Mouse (Mus musculus): ENCODE data around the gene Foxred2.

Foxred2 gene

DNA sequence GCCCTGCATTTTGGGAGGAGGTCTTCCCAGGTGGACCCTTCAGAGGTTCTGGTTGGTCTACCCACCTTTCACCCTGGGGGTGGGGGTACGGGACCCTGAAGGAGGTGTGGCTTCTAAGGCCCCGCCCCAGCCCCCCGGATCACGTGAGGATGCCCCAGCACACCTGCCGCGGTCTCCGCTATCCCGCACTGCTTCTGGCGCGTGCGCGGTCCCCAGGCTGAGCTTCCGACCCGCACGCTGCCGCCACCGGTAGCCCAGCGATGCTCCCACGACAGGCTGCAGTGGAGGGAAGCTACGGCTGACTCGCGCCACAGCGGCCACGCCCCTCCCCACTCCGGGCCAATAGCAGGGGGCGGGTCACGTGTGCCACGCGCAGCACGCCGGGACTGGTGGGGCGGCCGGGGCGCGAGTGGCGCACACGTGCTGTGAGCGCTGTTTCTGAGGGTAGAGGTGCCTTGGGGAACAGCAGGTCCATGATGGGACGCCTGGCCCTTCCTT, at the start of gene Foxred2:
TSS of gene Foxred2 (minus strand) at position 319 of the 498 bp plus-strand sequence.
- DNase-seq (ENCODE audit: low read depth, low spot score): peak; percentile 89

DNA sequence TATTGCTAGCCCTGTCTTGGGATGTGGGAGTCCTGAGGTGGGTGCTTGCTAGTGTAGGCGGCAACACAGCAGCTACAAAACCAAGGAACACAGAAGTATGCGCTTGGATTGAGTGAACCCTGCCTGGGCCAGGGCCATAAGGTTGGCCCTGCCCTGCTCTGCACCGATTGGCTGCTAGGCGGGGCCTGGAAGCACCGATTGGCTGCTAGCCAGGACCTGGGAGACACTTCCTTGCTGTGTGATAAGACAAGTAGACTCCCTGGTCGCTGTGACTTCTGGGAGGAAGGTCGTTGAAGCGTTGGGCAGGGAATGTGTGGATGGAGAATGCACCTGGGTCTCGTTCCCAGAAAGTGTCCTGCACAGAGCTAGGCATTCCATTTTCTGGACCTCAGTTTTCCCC, 47.4 kb upstream of the Foxred2 start:
- DNase-seq (ENCODE audit: low read depth, low spot score): peak; percentile 20

DNA sequence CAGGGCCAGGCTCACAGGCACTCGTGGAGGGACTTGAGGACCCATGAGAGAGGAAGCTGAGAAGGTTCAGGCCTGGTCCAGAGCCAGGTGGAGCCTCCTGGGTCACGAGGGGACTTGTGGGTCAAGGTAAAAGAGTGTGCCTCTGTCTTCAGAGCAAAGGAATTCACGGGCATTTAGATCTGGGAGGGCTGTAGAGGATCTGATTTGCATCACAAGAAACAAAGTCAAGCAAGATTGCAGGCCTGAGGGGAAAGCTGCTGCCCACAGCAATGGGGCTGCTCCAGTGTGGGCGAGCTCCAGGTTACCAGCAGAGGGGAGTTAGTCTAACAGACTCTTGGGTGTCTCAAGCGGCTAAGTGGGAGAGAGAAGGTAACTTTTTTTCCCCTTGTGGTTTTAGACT, 44.9 kb upstream of the Foxred2 start:
- no peak for DNase-seq (ENCODE audit: low read depth, low spot score)

DNA sequence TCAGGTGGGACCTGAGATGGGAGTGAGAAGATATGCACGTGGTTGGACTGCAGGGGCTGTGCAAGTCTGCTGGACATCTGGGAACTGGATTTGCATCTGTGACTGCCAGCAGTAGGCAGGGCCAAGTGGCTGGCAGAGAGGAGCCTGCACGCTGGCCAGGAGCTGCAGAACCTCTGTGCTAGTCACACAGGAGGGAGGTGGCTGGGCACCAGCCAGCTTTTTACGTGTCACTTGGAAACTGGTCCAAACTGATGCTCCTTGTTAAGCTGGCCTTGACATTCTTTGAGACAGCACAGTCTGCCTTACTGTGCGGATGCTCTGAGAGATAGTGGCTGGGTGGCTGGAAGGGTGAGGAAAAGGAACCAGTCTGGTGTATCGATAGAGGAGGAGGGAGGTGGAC, 32.0 kb upstream of the Foxred2 start:
- DNase-seq (ENCODE audit: low read depth, low spot score): no peak

DNA sequence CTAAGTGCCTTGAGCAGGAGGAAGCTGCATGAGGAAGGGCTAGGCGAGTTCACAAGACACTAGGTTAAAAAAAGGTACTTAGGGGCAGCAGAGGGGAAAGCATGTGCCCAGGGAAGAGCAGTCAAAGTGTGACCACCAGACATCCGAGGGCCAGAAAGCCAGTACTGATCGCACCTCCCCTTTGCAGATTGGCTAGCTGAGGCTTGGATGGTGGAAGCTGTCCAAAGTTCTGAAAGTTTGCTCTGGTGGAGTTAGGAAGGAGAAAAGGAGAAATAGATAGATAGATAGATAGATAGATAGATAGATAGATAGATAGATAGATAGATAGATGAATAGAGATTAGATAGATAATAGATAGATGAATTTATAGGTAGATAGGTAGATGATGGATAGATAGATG, 26.9 kb upstream of the Foxred2 start:
- DNase-seq (ENCODE audit: low read depth, low spot score): no peak

DNA sequence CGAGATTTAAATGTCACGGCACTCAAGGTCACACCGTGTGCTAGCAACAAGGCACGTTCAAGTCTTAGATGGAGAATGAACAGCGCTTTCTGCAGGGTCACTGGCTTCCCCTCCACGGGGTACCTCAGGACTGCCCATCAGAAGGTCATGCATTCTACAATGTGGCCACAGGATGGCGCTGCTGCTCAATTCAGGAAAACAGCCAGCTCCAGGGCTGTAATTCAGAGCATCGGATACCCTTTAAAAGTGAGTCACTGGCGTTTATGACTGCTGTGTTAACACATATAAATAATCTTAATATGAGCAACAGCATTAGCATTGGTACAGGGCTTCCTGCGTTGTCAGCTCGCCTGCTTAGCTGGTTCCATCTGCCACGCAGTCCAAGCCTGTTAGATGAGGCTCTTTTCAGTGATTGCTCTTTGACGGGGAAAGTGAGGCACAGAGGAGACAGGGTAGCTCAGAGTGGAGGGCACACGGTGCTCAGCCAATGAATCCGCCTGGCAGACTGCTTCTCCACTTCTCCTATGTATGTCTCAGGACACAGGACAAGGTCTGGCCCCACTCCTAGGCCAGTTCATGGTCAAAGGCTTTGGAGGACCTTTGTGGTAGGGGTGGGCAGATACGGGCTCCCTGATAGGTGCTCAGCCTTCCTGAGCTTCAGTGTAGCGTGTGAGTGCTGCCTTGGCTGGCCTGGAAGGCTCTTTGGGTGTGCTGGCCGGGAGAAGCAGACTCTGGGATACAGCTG, 25.8 kb upstream of the Foxred2 start:
- DNase-seq (ENCODE audit: low read depth, low spot score): peak; percentile 76

DNA sequence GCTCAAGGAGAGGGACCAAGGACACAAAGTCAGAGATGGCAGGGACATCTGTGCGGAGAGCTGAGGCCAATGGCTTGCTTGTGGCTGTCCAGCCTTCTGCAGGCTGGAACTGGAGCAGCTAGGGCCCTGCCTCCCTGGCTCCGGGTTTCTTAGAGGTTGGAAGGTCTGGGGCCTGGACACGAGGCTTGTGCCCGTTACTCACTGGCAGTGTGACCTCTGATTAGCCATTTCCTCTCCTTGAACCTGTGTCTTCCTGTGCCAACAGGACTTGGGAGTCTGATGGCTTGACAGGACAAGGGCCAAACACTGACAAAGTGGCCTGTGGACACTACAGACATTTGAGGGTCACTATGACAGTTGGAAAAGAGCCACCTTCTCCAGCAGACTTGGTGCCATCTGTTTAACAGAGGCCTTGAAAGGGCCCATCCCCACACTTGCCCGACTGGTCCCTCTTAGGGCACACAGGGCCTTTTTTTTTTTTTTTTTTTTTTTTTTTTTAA, 24.7 kb upstream of the Foxred2 start:
- no peak for DNase-seq (ENCODE audit: low read depth, low spot score)

DNA sequence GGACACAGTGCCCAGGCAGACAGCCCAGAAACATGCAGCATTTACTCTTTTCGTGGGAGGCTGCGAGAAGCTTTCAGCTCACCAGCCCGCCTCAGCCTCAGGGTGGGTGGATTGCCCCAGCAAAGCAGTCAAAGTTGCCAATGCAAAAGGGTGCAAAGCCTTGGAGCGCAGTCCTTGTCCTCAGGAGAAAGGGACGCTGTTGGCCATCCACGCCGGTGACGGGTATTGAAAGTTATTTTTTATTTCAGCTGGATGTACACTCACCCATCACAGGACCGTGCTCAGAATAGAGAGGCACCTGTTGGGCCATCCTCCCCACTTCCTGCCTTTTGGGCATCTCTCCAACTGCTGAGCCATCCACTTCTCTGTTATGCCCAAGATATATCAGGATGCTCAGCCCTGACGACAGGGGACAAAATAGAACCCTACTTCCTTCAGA, 22.9 kb upstream of the Foxred2 start:
- no peak for DNase-seq (ENCODE audit: low read depth, low spot score)

DNA sequence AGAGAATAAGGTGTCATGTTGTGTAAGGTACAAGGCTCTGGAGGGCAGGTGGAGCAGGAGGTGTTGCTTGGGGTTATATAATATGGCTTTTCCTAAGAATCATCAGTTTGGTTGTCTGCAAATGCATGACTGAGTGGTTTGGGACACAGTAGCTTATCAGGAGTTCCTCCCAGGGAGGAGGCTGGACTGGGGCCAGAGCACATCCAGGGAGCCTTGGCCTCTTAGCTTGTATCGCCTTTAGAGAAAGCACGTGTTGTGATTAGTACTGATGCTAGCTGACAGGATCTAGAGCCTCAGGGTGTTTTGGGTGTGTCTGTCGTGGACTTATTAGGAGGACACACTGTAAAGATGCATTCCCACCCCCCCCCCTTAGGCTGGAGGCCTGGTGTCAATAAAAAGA, 21.1 kb upstream of the Foxred2 start:
- no peak for DNase-seq (ENCODE audit: low read depth, low spot score)

DNA sequence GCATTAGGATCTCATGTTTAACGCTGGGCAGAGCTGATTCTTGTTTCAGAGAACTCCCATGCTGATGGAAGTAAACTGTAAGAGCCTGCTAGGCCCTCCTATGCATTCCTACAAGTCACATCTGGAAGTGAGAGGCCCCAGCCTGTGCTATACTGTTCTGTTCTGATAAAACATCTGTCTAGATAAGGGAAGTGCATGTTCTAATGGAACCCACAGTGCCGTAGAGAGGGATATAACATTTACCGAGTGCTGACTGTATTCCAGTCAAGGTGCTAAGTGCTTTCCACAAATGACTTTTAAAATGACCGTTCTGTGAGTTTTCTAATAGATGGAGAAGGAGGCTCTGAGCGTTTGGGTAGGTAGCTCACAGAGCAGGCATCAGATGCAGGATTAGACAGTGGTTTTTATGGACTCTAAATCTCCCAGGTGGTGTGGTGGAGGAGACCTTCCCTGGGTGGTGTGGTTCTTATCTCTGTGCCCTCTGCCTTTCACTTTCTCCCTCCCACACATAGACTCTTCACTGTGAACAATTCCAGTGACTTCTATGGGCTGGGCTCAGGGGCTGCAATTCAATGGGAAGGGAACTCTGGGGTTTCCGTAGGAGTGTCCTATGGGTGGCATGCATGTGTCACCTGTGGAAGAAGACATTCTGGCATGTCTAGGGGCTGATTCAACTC, 17.8 kb upstream of the Foxred2 start:
- no peak for DNase-seq (ENCODE audit: low read depth, low spot score)

DNA sequence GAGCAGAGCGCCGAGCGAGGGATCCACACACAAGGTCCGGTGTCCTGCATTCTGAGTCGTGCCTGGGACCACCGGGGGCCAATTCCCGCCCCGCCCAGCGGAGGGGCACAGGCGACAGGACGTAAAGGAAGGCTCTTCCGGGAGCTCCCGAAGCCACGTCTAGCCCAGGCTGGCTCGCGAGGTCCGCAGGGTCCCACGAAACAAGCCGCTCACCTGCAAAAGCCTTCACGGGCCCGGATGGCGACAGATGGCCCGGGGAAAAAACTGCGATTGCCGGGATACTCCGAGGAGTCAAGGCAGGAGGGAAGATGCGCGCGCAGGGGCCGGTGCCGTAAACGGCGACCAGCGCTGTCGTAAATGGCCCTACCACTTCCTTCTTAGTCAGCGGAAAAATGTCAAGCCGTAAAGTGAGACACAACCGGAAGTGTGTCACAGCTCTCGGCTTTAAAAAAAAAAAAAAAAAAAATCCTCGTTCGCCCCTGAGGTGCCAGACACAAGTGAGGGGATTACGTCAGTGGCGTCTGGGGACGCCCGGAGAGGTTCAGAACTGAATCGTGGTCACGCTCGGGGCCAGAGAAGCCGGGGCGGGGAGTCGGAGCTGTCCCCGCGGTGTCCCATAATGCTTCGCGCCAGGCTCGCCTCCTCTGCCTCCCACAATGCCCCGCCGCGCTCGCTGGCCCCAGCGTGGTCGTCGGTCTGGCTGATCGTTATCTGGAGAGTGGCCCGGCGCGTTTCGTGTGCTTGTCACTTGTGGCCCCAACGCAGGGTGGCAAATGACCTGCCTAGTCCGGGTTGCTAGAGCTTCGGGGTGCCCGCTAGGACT, 14.2 kb upstream of the Foxred2 start, which contains the start of gene Eif3d:
TSS of gene Eif3d (minus strand) at position 344 of the 823 bp plus-strand sequence.
- peak; percentile 95 for DNase-seq (ENCODE audit: low read depth, low spot score)

DNA sequence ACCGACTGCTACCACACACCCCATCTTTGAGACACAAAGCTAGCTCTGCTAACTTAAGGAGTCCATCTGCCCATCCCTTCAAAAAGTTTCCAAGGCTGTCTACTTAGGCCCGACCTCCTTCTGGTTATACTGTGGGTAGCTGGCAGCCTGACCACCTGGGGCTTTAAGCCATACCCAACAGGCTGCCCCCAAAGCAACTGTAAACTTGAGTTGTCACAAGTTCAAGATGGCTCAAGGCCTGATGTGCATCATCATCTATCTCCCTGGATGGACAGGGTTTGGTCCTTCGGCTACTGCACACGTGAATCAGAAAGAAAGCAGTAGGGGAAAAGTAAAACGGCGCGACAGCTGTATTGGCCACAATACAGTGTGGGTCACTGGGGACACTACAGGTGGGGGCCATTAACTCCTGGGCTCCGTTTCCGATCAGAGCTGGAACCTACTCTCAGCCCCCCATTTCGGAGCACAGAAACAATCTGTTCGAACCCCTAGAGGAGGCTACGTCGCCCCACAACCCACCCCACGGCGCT, 13.5 kb upstream of the Foxred2 start:
- no peak for DNase-seq (ENCODE audit: low read depth, low spot score)

DNA sequence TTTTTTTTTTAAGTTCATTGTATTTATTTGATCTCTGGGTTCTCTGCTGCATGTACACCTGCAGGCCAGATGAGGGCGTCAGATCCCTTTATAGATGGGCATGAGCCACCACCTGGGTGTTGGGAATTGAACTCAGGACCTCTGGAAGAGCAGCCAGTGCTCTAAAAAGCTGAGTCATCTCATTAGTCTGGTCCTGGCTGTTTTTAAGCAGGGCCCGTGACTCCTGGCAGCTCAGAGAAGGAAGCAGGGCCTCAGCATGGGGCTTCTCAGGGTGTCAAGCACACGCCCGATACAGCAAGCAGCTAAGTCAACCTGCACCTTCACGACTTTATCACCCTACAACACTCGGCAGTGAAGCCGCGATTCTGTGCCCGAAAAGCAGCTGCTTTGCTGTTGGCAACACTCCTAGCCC, 8.6 kb upstream of the Foxred2 start:
- DNase-seq (ENCODE audit: low read depth, low spot score): no peak

DNA sequence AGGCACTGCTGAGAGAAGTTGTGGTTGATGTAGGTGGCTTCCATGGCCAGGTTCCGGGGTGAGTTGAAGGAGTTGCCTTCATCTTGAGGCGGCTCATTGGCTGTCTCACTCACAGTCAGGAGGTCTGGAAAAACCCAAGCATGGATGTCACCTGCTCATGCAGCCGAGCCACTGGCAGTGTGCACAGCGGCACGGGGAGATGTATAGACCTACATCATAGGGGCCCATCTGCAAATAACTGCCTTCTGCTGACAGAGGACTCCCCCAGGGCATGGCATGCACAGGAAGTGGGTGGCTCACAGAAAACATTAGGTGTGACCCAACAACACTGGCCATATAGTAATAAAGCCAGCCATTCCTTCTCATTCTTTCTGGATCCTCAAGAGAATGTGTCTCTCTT, 5.9 kb upstream of the Foxred2 start:
- no peak for DNase-seq (ENCODE audit: low read depth, low spot score)

DNA sequence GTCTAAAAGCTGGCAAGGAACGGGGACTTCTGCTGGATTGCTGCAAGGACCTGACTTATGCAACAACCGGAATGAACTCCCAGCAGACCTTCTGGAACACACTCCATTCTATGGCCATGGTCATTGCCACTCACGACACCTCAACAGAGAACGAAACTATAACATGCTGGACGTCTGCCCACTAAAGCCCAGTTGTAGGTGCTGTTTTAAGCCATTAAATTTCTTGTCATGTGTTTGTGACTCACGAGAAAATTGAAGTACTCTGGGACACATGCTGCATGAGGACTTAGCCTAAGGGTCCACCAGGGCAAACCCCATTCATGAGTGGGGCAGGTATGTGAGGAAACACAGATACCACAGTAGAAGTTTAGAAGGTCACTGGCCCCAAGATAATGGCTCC, 4.2 kb upstream of the Foxred2 start:
- DNase-seq (ENCODE audit: low read depth, low spot score): no peak

DNA sequence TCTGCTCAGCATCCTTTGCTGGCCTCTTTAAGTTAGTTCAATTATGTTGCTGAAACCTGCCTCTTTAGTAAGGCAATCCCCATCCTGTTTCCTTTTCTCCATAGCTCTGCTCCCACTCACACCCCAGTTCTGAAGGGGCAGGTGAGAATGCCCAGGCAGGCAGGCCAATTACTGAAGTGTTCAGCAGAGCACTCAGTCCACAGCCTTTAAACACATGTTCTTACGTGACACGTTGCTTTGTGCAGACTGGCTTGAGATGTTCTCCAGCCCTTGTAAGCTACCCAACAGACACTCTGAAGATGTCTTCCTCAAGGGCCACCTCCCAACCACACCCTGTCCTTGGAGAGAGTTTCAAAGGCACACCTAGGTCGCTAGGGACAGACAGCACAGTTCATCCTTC, 1.5 kb upstream of the Foxred2 start:
- DNase-seq (ENCODE audit: low read depth, low spot score): no peak

DNA sequence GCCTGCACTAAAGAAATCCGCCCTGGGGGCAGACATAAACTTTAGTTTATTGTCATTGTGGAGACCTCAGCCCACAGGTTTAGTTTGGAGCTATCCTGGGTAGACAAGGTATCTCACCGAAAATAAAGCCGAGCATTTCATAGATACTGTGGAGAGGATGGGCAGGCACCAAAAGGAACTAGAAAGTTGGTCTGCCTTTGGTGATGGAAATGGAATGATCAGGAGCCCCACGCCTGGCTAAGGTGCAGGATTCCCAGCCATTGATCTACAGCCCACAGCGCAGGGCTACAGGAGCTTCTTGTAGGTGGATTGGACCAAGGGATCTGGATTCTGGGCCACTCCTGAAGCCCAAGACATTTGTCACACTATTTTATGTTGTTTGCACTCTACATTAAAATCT, 1.1 kb upstream of the Foxred2 start:
- DNase-seq (ENCODE audit: low read depth, low spot score): no peak

DNA sequence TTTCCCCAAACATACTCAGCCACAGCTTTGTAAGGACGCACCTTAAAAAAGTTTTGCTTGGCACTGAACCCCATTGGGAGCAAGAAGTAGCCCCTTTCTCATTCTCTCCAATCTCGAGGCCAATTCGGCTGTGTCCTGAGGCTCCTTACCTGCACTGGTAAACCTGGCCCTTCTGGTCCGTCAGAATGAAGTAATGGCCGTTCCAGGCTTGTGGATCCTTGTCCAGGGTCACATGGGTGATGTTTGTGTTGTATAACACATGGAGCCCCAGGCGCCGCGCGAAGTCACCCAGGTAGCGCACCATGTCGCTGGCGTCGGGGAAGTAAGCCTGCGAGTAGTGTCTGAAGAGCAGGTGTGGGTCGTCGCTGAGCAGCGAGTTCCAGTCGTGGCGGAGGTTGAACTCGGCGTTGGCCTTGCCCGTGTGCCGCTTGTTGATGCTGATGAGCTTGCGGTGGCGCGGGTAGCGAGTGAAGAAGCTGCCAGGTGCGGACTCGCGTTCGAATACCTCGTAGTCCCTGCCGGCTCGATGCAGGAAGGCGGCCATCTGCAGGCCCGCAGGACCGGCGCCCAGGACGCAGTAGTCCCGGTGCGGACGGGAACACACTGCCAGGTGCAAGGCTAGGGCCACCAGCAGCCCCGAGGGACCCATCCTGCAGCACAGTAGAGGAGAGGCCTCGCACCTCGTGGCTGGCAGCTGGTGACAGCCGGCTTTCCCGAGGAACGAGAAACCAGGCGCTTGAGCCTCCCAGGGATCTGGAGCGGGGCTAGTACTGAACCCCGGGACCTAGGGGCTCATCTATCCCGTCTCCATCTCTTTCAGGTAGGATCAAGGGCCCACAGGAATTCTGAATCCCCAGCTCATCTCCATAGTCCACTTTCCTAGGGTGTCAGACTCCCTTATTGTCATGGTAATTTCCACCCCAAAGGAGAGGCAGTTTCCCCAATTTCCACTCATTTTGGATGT, 800 bp downstream of the Foxred2 start:
- peak; percentile 34 for DNase-seq (ENCODE audit: low read depth, low spot score)

DNA sequence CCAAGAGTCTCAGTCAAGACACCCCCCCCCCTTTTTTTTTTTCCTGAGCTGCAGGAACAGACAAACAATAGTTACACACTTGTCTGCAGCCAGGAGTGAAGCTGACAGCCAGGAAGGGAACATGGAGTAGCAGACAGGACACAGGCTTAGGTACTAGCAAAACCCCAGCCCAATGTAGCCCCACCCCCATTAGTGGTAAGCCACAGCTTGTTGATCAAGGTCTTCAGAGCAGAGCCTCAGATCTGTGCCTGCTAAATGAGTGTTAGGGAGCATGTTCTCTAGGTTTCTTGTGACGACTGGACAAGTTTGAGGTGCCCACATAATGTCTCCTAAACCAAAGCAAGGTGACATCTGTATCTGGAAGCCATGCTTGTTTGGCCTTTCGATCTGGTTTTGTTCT, 2.2 kb downstream of the Foxred2 start:
- no peak for DNase-seq (ENCODE audit: low read depth, low spot score)

DNA sequence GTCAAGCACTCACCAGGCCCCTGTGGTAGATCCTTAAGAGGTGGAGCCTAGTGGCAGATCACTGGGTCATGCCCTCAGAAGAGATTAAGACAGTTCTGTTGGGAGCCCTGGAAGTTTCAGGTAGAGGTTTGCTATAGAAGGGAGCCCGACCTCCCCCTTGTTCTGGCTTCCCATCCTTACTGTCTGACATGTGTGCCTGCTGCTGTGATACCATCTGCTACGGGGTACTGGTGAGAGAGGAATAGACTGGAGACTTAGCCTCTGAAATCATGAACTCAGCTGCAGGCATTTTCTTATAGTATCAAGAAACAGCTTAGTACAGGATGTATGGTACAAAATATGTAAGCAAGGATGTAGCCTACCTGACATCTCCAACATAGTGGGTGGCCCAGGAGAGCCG, 3.6 kb downstream of the Foxred2 start:
- no peak for DNase-seq (ENCODE audit: low read depth, low spot score)

DNA sequence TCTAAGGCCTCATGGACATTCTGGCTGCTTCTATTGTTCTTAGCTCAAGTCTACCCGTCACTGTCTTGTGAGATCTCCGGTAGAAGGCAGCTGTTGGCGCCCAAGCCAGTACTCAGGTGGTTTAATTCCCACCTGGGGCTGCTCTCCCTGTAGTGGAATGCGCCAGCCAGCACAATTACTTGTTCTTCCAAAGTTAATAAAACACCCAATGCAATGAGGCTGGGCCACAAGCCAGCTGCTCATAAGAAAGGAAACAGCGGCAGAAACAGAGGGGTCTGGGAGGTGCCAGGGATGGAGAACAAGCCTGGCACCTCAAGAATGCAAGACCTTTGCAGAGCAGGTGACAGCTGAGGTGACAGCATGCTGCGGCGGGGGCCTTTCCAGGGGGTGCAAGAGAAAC, 7.5 kb downstream of the Foxred2 start:
- DNase-seq (ENCODE audit: low read depth, low spot score): no peak

Measured in mesoderm, embryonic 11.5 days (tissue).